Mouse (Mus musculus): ENCODE data around the gene Il1rapl2. TPM values are rescaled to one million over a fixed set of nuclear protein-coding genes. Genes with fewer than 3 reads are reported as not detected.
A peak's percentile ranks its signal among the peaks of the same experiment; 100 is the strongest.

Il1rapl2 gene
- polyA plus RNA-seq, 1 experiment from 2014 or later: 6.0 TPM

DNA sequence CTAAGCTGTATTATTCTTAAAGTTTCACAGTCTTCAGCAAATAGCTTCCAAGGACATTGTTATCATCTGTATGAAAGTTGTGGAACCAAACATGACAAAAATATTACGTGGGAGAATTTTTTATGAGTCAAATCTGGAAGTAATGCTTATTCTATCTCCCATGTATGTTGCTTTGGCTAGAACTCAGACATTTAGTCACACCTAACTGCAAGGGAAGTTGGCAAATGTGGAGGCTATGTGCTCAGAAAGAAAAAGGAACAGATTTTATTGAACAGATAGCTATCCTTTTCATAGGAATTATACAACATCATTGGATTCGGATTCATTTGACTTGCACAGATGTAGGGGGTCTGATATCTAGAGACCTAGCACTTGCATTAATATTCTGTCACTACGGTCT, 908.1 kb downstream of the Il1rapl2 start:
- Histone ChIP-seq H3K27ac (ENCODE audit: low read depth, low read length) (no peak overlapping the region), H3K36me3 (ENCODE audit: control insufficient read depth, insufficient read depth, low read length) (no peaks in the 10 kb centered on the region), H3K4me2 (ENCODE audit: low read length) (no peak overlapping the region), H3K27me3 (replicated peaks; ENCODE audit: control insufficient read depth, insufficient read depth, low read length) (no peaks in the 10 kb centered on the region), H3K4me1 (ENCODE audit: control insufficient read depth, insufficient read depth, low read depth, low read length) (no peaks in the 10 kb centered on the region), H3K4me3 (ENCODE audit: low read length) (no peak overlapping the region), H3K9ac (ENCODE audit: low read depth, low read length) (no peak overlapping the region), H3K9me3 (ENCODE audit: control insufficient read depth, low read length) (no peaks in the 10 kb centered on the region)
- ATAC-seq: no peak
- 83% methylated on average over 3 of the region's 3 CpGs for WGBS

DNA sequence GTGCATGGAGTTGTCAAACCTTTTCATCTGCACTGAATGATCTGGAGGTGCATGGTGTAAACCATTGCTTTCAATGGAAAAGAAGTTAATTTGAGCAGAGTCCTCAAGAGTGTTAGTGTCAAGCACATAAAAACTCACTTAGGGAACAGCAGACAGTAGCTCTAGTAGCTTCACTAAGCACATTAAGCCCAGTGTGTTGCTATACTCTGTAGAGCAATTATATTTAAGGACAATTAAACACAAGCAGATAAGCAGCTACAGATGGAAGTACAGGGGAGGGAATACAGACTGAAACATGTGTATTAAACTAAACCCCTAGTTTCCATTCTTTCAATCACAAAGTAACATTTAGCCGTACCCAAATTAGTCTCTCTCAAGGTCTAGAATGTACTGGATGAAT, 930.1 kb downstream of the Il1rapl2 start:
- 80% methylated on average over 1 of the region's 1 CpGs for WGBS

DNA sequence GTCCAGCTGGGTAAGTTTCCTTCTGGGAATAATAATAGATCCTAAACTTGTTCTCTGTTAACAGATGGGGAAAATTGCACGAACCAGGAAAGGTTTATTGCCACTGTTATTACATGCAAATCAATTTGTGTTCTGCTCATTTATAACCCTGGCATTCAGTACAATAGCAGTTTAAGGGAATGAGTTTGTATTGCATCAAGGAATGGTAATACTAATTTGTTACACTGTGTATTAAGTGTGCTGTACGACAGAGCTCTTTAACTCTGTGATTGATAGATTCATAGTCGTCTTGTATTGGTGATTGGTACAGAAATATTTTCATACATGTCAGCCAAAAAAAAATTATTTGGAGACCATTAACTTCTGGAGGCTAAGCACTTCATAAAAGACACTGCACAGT, 934.6 kb downstream of the Il1rapl2 start:
- Histone ChIP-seq H3K9ac (ENCODE audit: low read depth, low read length) (no peak overlapping the region), H3K27me3 (replicated peaks; ENCODE audit: control insufficient read depth, insufficient read depth, low read length) (no peaks in the 10 kb centered on the region), H3K36me3 (ENCODE audit: control insufficient read depth, insufficient read depth, low read length) (no peaks in the 10 kb centered on the region), H3K4me3 (ENCODE audit: low read length) (no peak overlapping the region), H3K4me2 (ENCODE audit: low read length) (no peak overlapping the region), H3K27ac (ENCODE audit: low read depth, low read length) (no peak overlapping the region), H3K9me3 (ENCODE audit: control insufficient read depth, low read length) (no peaks in the 10 kb centered on the region), H3K4me1 (ENCODE audit: control insufficient read depth, insufficient read depth, low read depth, low read length) (no peaks in the 10 kb centered on the region)
- no peak for ATAC-seq
- WGBS: 32% methylated on average over 3 of the region's 3 CpGs

More for the DNA sequence above, 930.1 kb downstream of the Il1rapl2 start:
- ATAC-seq: 0 out of 2 replicates have a peak, but pooled peaks have one; percentile 48
- Histone ChIP-seq H3K4me3 (ENCODE audit: low read length) (no peak overlapping the region), H3K27ac (ENCODE audit: low read depth, low read length) (no peak overlapping the region), H3K27me3 (replicated peaks; ENCODE audit: control insufficient read depth, insufficient read depth, low read length) (no peaks in the 10 kb centered on the region), H3K9ac (ENCODE audit: low read depth, low read length) (no peak overlapping the region), H3K36me3 (ENCODE audit: control insufficient read depth, insufficient read depth, low read length) (no peaks in the 10 kb centered on the region), H3K4me1 (ENCODE audit: control insufficient read depth, insufficient read depth, low read depth, low read length) (no peaks in the 10 kb centered on the region), H3K9me3 (ENCODE audit: control insufficient read depth, low read length) (no peaks in the 10 kb centered on the region), H3K4me2 (ENCODE audit: low read length) (no peak overlapping the region)

DNA sequence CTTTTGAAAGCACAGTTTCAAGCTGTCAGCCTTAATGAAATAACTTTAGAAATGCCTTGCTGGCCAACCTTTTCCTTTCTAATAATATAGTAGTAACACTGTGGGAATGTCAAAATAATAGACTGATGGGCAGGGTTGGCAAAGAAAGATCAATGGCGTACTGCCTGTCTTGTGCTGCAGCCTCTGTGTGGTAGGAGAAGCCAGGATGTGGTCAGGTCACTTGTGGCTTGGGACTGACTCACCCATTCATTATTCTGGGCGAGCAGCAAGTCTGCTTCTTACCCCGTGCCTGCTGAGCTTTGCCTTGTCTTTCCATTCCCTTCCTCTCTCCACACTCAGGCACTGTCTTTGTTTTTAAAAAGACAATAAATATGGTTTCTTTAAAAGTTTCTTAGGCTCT, 1049.7 kb downstream of the Il1rapl2 start:
- Histone ChIP-seq H3K27me3 (replicated peaks; ENCODE audit: control insufficient read depth, insufficient read depth, low read length) (no peaks in the 10 kb centered on the region), H3K36me3 (ENCODE audit: control insufficient read depth, insufficient read depth, low read length) (no peaks in the 10 kb centered on the region), H3K4me2 (ENCODE audit: low read length) (no peak overlapping the region), H3K9me3 (ENCODE audit: control insufficient read depth, low read length) (no peaks in the 10 kb centered on the region), H3K27ac (ENCODE audit: low read depth, low read length) (no peak overlapping the region), H3K9ac (ENCODE audit: low read depth, low read length) (no peak overlapping the region), H3K4me3 (ENCODE audit: low read length) (no peak overlapping the region), H3K4me1 (ENCODE audit: control insufficient read depth, insufficient read depth, low read depth, low read length) (no peaks in the 10 kb centered on the region)
- WGBS: 62% methylated on average over 3 of the region's 3 CpGs
- no peak for ATAC-seq

GRCm38 (mm10) chrX:138625311-138625710, 1054.9 kb downstream of the Il1rapl2 start:
- no peak for ATAC-seq
- H3K9ac ChIP-seq (ENCODE audit: low read depth, low read length): no peak overlapping the region
- H3K4me1 ChIP-seq (ENCODE audit: control insufficient read depth, insufficient read depth, low read depth, low read length): no peaks in the 10 kb centered on the region
- no peak overlapping the region for H3K4me3 ChIP-seq (ENCODE audit: low read length)
- H3K27ac ChIP-seq (ENCODE audit: low read depth, low read length): no peak overlapping the region
- H3K9me3 ChIP-seq (ENCODE audit: control insufficient read depth, low read length): no peaks in the 10 kb centered on the region
- no peak overlapping the region for H3K4me2 ChIP-seq (ENCODE audit: low read length)
- no peaks in the 10 kb centered on the region for H3K27me3 ChIP-seq (replicated peaks; ENCODE audit: control insufficient read depth, insufficient read depth, low read length)
- H3K36me3 ChIP-seq (ENCODE audit: control insufficient read depth, insufficient read depth, low read length): no peaks in the 10 kb centered on the region

DNA sequence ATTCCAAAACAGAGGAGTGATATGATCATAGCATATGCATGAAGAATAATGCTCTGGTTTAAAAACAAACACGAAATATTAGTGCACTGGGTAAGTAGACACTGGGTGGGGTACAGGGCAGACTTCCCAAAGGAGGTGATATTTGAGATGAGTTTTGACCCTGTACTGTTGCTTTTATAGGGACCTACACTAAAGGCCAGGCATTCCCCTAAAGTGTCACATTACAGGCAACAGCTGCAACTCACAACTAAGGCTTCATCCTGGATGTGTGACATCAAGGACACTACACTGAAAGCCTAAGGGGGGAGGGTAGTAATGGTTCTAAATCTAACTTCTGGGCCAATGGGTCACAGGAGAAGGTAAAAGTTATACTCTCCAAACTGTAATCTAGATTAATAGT, 1152.0 kb downstream of the Il1rapl2 start:
- no peak for ATAC-seq
- WGBS: 58% methylated on average over 1 of the region's 1 CpGs
- Histone ChIP-seq H3K36me3 (ENCODE audit: control insufficient read depth, insufficient read depth, low read length) (no peaks in the 10 kb centered on the region), H3K4me3 (ENCODE audit: low read length) (no peak overlapping the region), H3K4me1 (ENCODE audit: control insufficient read depth, insufficient read depth, low read depth, low read length) (no peaks in the 10 kb centered on the region), H3K9ac (ENCODE audit: low read depth, low read length) (no peak overlapping the region), H3K9me3 (ENCODE audit: control insufficient read depth, low read length) (no peaks in the 10 kb centered on the region), H3K4me2 (ENCODE audit: low read length) (no peak overlapping the region), H3K27me3 (replicated peaks; ENCODE audit: control insufficient read depth, insufficient read depth, low read length) (no peaks in the 10 kb centered on the region), H3K27ac (ENCODE audit: low read depth, low read length) (no peak overlapping the region)

GRCm38 (mm10) chrX:138800958-138801357, 1230.5 kb downstream of the Il1rapl2 start:
- Histone ChIP-seq H3K4me1 (ENCODE audit: control insufficient read depth, insufficient read depth, low read depth, low read length) (no peaks in the 10 kb centered on the region), H3K36me3 (ENCODE audit: control insufficient read depth, insufficient read depth, low read length) (no peaks in the 10 kb centered on the region), H3K9me3 (ENCODE audit: control insufficient read depth, low read length) (no peaks in the 10 kb centered on the region), H3K4me3 (ENCODE audit: low read length) (no peak overlapping the region), H3K4me2 (ENCODE audit: low read length) (no peak overlapping the region), H3K27ac (ENCODE audit: low read depth, low read length) (no peak overlapping the region), H3K27me3 (replicated peaks; ENCODE audit: control insufficient read depth, insufficient read depth, low read length) (no peaks in the 10 kb centered on the region; the same call in 1 of the 2 replicates), H3K9ac (ENCODE audit: low read depth, low read length) (no peak overlapping the region)
- 57% methylated on average over 3 of the region's 3 CpGs for WGBS
- no peak for ATAC-seq

GRCm38 (mm10) chrX:138831876-138832275, 1261.5 kb downstream of the Il1rapl2 start:
- H3K4me3 ChIP-seq (ENCODE audit: low read length): no peak overlapping the region
- no peaks in the 10 kb centered on the region; the same call in 1 of the 2 replicates for H3K27me3 ChIP-seq (replicated peaks; ENCODE audit: control insufficient read depth, insufficient read depth, low read length)
- no peak for ATAC-seq
- H3K4me2 ChIP-seq (ENCODE audit: low read length): no peak overlapping the region
- H3K9ac ChIP-seq (ENCODE audit: low read depth, low read length): no peak overlapping the region
- H3K27ac ChIP-seq (ENCODE audit: low read depth, low read length): no peak overlapping the region
- no peaks in the 10 kb centered on the region for H3K36me3 ChIP-seq (ENCODE audit: control insufficient read depth, insufficient read depth, low read length)
- H3K9me3 ChIP-seq (ENCODE audit: control insufficient read depth, low read length): no peaks in the 10 kb centered on the region
- no peaks in the 10 kb centered on the region for H3K4me1 ChIP-seq (ENCODE audit: control insufficient read depth, insufficient read depth, low read depth, low read length)

DNA sequence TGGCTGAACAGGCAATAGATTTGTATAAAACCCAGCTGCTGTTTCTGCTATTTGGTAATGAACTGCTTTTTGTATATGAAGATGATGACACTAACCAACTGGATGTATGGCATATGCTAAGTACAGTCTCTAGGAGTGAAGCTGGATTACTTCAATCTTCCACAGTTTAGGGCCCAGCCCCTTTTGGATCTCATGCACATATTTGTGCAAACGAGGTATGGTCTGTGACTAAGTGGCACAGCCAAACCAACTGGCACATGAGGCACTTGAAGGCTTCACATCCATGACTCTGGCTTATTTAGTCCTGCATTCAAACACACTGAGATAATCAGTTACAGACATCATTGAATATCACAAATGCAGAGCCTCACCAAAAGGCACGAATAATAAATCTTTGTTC, 1263.5 kb downstream of the Il1rapl2 start:
- H3K9me3 ChIP-seq (ENCODE audit: control insufficient read depth, low read length): no peaks in the 10 kb centered on the region
- H3K4me3 ChIP-seq (ENCODE audit: low read length): no peak overlapping the region
- no peak for ATAC-seq
- no peak overlapping the region for H3K9ac ChIP-seq (ENCODE audit: low read depth, low read length)
- H3K27me3 ChIP-seq (replicated peaks; ENCODE audit: control insufficient read depth, insufficient read depth, low read length): no peaks in the 10 kb centered on the region; the same call in 1 of the 2 replicates
- WGBS: 59% methylated on average over 2 of the region's 2 CpGs
- H3K4me1 ChIP-seq (ENCODE audit: control insufficient read depth, insufficient read depth, low read depth, low read length): no peaks in the 10 kb centered on the region
- no peak overlapping the region for H3K27ac ChIP-seq (ENCODE audit: low read depth, low read length)
- H3K36me3 ChIP-seq (ENCODE audit: control insufficient read depth, insufficient read depth, low read length): no peaks in the 10 kb centered on the region
- no peak overlapping the region for H3K4me2 ChIP-seq (ENCODE audit: low read length)

- Histone ChIP-seq H3K9me3 (ENCODE audit: control insufficient read depth, low read length) (no peaks in the 10 kb centered on the region), H3K4me1 (ENCODE audit: control insufficient read depth, insufficient read depth, low read depth, low read length) (no peaks in the 10 kb centered on the region), H3K36me3 (ENCODE audit: control insufficient read depth, insufficient read depth, low read length) (no peaks in the 10 kb centered on the region), H3K4me2 (ENCODE audit: low read length) (no peak overlapping the region), H3K27me3 (replicated peaks; ENCODE audit: control insufficient read depth, insufficient read depth, low read length) (no peaks in the 10 kb centered on the region), H3K4me3 (ENCODE audit: low read length) (no peak overlapping the region), H3K27ac (ENCODE audit: low read depth, low read length) (no peak overlapping the region), H3K9ac (ENCODE audit: low read depth, low read length) (no peak overlapping the region)
- ATAC-seq: no peak
- 90% methylated on average over 3 of the region's 3 CpGs for WGBS
Observed at GRCm38 (mm10) chrX:138838381-138838780, 1268.0 kb downstream of the Il1rapl2 start.

All from hindbrain, embryonic 16.5 days (tissue).